Mouse (Mus musculus) liver, adult 2 months (tissue): ENCODE measurements around the gene Arfip1. TPM values are rescaled to one million over a fixed set of nuclear protein-coding genes. Genes with fewer than 3 reads are reported as not detected.
A peak's percentile ranks its signal among the peaks of the same experiment; 100 is the strongest.

Source experiments
- DNase-seq: peaks from one replicate; pipeline ENCODE4 v3.0.0-alpha.2; 2011; ENCODE audit warnings: low read depth, low spot score; ENCODE audit errors: extremely low read depth
- H3K27ac ChIP-seq: fragments of 200-500 bp; replicated peaks from 2 replicates; pipeline ENCODE4 v1.5.1; 2012; ENCODE audit warnings: low read depth, mild to moderate bottlenecking, control low read depth, inconsistent platforms, low read length; ENCODE audit not compliant: insufficient read depth
- H3K27me3 ChIP-seq: fragments of 200-500 bp; 2 replicates; pipeline ENCODE4 v1.6.1; 2012; ENCODE audit warnings: mild to moderate bottlenecking, moderate library complexity, low read length, inconsistent platforms; ENCODE audit not compliant: control insufficient read depth, insufficient read depth
- H3K36me3 ChIP-seq: fragments of 200-500 bp; 2 replicates; pipeline ENCODE4 v1.6.1; 2012; ENCODE audit warnings: low read length, inconsistent platforms; ENCODE audit not compliant: control insufficient read depth, insufficient read depth
- H3K4me1 ChIP-seq: fragments of 200-500 bp; 2 replicates; pipeline ENCODE4 v1.6.1; 2011; ENCODE audit warnings: low read length; ENCODE audit not compliant: control insufficient read depth, insufficient read depth
- H3K4me3 ChIP-seq: fragments of 200-500 bp; 2 replicates; pipeline ENCODE4 v1.5.1; 2011; ENCODE audit warnings: low read depth, mild to moderate bottlenecking, control low read depth, low read length, moderate library complexity; ENCODE audit not compliant: insufficient read depth
- H3K79me2 ChIP-seq: fragments of 200-500 bp; 2 replicates; pipeline ENCODE4 v1.6.1; 2012; ENCODE audit warnings: inconsistent platforms, mild to moderate bottlenecking, low read length, moderate library complexity; ENCODE audit not compliant: control insufficient read depth, insufficient read depth
- H3K9ac ChIP-seq: fragments of 200-500 bp; 2 replicates; pipeline ENCODE4 v1.6.1; 2012; ENCODE audit warnings: low read depth, mild to moderate bottlenecking, control low read depth, inconsistent platforms, low read length
- CTCF ChIP-seq: fragments of 200-500 bp; IDR thresholded peaks from 2 replicates; pipeline ENCODE4 v1.5.1; 2011; ENCODE audit warnings: low read depth, low read length, control low read depth
- POLR2A ChIP-seq: fragments of 200-500 bp; IDR thresholded peaks from 2 replicates; pipeline ENCODE4 v1.6.1; 2011; ENCODE audit warnings: low read length, control low read depth; ENCODE audit not compliant: insufficient read depth; ENCODE audit errors: extremely low read depth
- WGBS: fragments of 180-500 bp; shearing (Covaris S2); methylation state at CpG from one replicate; pipeline ENCODE4 v1.1.7; 2018; 5-methylcytosine and 5-hydroxymethylcytosine counted together
- polyA plus RNA-seq: library from polyadenylated mRNA; depleted of rRNA; stranded (reverse); fragments of >200 nt; gene quantifications from 2 replicates; pipeline ENCODE4 v1.2.3, GENCODE M21; 2012
- total RNA-seq: library from RNA; depleted of rRNA; stranded (reverse); fragments of >200 nt; gene quantifications from 2 replicates; pipeline ENCODE4 v1.2.3, GENCODE M21; 2014

Gene Arfip1
- total and polyA plus RNA-seq, 2 experiments: 4.7 to 21.4 TPM

DNA sequence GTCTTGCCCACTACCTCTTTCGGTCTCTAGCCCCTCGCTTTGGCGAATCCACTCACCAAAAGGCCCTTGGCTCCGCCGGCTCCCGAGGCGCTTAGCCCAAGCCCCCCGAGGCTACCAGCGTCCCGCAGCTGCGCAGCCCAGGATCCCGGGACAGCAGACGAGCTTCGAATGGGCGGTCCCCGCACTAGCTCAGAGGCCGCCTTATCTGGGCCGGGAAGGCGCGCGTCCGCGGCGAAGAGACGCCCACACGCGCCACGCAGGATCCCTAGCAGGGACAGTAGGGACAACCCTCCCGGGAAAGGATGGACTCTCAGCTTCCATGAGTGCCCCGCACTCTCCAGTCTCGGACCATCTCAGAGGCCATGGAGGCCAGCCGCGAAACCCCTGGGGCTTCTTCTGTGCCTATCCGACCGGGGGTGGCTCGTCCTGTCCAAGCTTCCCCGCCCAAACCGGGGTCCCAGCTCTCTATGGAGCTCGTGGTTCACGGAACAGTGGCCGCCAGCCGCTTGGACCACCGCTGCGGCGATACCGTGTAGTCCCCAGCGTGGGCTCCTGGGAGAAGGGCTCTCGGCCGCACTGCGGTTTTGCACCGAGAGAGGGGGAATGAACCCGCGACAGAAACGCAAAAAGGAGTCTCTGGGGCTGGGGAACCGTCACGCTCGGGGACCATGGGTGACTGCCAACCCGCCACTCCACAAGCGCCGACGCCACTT, 103.0 kb downstream of the Arfip1 start:
- peaks cover 10% of the 10 kb centered on the region; the same call in 1 of the 2 replicates for H3K27me3 ChIP-seq
- peak overlapping the region; percentile 48; the same call in 1 of the 2 replicates for H3K9ac ChIP-seq
- peak overlapping the region; percentile 57 for H3K4me3 ChIP-seq
- no peak overlapping the region for H3K27ac ChIP-seq
- 2% methylated on average over 61 of the region's 61 CpGs for WGBS
- H3K36me3 ChIP-seq: no peaks in the 10 kb centered on the region
- no peaks in the 10 kb centered on the region for H3K79me2 ChIP-seq
- TF ChIP-seq CTCF (no peak), POLR2A (no peak)
- no peaks in the 10 kb centered on the region for H3K4me1 ChIP-seq
- DNase-seq: no peak

DNA sequence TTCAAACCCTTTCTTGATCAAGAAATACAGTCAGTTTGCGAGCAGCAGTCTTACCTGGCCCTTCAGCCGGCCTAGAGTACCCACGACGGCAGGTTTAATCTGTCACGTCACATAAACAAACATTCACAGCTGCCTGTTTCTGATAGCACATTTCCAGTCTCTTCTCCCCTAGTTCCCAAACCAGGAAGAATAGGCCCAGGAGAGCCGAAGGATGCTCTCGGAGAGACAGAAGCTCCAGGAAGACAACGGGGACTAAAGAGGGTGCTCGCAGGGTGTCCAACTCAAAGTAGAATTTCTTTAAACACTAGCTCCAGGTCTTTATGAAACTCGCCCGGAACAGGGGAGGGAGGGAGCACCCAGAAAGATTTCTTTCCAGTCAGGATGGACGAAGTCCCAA, 103.5 kb downstream of the Arfip1 start:
- Histone ChIP-seq H3K9ac (no peak overlapping the region), H3K27ac (no peak overlapping the region), H3K36me3 (no peaks in the 10 kb centered on the region), H3K27me3 (peaks cover 10% of the 10 kb centered on the region; the same call in 1 of the 2 replicates), H3K4me3 (peak overlapping the region; percentile 57; the same call in 1 of the 2 replicates), H3K4me1 (no peaks in the 10 kb centered on the region), H3K79me2 (no peaks in the 10 kb centered on the region)
- TF ChIP-seq CTCF: no peak
- TF ChIP-seq POLR2A: no peak
- DNase-seq: no peak
- 14% methylated on average over 12 of the region's 12 CpGs for WGBS

DNA sequence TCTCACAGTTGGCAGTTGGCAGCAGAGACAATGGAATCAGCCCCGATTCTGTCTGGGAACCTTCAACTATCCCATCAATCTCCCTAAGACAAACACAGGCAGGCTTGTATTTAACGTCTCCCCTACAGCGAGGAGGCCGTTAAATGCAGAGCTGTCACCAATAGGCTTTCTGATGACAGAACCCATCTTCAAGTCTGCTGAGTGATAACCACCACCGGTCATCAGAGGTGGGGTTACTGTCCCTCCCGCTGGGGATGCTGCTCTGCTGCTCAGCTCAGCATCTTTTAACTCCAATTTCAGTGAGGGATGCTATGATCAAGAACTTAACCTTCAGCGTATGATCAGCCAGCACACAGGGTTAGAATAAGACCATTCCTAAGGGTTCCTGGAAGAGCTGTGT, 104.2 kb downstream of the Arfip1 start:
- no peak for TF ChIP-seq CTCF
- no peak for TF ChIP-seq POLR2A
- no peak overlapping the region for H3K27ac ChIP-seq
- H3K79me2 ChIP-seq: no peaks in the 10 kb centered on the region
- no peak for DNase-seq
- no peaks in the 10 kb centered on the region for H3K36me3 ChIP-seq
- H3K4me3 ChIP-seq: no peak overlapping the region
- WGBS: 24% methylated on average over 7 of the region's 7 CpGs
- H3K4me1 ChIP-seq: no peaks in the 10 kb centered on the region
- no peak overlapping the region for H3K9ac ChIP-seq
- H3K27me3 ChIP-seq: peaks cover 10% of the 10 kb centered on the region; the same call in 1 of the 2 replicates

DNA sequence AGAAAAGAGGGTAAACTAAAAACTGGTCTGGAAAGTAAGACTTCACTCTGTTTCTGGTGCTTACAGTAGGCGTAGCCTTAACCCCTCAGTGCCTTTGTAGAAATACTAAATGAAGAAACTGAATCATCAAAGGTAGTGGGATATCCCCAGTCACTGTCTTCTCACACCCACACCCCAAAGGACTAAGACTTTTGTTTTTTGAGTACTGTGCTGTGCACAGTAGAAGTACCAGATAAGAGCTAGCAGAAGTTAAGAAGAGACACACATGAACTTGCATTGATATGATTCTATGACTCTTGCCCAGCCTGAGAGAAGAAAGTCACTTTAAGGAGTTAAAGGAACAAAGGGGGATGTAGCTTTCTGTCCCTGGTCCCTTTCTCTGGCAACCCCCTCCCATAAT, 104.9 kb downstream of the Arfip1 start:
- no peaks in the 10 kb centered on the region for H3K79me2 ChIP-seq
- no peak for DNase-seq
- TF ChIP-seq CTCF (no peak), POLR2A (no peak)
- no peak overlapping the region for H3K4me3 ChIP-seq
- no peaks in the 10 kb centered on the region for H3K4me1 ChIP-seq
- no peak overlapping the region for H3K9ac ChIP-seq
- no peak overlapping the region for H3K27ac ChIP-seq
- H3K36me3 ChIP-seq: no peaks in the 10 kb centered on the region
- WGBS: 100% methylated on average over 1 of the region's 1 CpGs
- H3K27me3 ChIP-seq: peaks cover 10% of the 10 kb centered on the region; the same call in 1 of the 2 replicates

DNA sequence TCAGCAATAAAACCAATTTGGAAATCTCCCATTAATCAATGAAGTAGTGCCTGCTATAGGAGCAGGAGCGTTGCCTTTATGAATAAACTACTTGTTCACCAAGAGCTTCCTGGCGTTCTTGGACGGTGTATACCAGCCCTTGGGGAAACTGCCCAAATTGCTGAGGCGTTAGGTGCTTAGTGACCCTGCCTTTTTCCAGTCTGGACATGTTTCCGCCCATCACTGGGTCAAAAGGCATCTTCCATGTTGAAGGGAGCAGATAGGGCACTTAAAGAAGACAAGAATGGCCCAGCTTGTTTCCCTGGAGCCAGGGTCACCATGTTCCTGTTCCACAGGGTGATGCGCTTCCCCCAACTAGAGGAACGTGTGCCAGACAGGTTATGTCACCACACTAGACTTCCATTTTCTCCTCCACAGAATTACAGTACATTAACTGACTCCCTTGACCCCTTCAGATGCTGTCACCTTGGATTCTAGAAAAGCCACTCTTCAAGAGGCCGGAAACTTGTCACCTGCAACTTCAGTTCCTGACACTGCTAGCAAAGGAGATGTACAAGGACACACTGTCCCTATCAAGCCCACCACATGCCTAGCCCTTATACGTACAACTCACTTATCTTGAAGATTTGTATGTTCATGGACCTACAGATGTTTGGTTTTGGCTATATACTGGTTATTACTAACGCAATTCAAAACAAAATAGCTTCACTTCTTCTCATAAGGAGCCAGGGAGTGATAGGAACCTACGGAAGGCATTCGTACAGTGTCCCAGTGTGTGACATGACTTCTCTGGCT, 107.2 kb downstream of the Arfip1 start:
- Histone ChIP-seq H3K9ac (no peak overlapping the region), H3K27me3 (peaks cover 7% of the 10 kb centered on the region; the same call in 1 of the 2 replicates), H3K36me3 (no peaks in the 10 kb centered on the region), H3K4me1 (no peaks in the 10 kb centered on the region), H3K27ac (no peak overlapping the region), H3K79me2 (no peaks in the 10 kb centered on the region), H3K4me3 (no peak overlapping the region)
- no peak for DNase-seq
- no peak for TF ChIP-seq CTCF
- no peak for TF ChIP-seq POLR2A
- 91% methylated on average over 12 of the region's 12 CpGs for WGBS

DNA sequence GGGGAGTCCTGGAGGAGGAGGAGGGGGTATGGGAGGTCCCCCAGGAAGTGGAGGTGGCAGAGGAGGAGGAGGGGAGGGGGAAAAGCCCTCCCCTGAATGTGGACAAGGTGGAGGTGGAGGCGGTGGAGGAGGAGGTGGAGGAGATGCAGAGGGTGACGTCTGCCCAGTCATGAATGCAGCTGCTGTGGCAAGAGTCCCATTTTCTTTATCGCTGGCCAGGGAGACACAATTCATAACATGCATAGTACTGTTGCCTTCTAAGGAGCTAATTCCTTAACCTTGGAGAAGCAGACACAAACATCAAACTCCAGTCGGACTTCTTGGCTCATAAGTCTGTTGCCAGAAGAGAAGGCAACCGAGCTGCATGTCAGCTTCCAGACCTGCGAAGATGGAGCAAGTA, 108.0 kb downstream of the Arfip1 start:
- DNase-seq: no peak
- no peak overlapping the region for H3K27ac ChIP-seq
- H3K36me3 ChIP-seq: no peaks in the 10 kb centered on the region
- no peak overlapping the region for H3K9ac ChIP-seq
- no peak overlapping the region for H3K4me3 ChIP-seq
- TF ChIP-seq CTCF (no peak), POLR2A (no peak)
- WGBS: 91% methylated on average over 6 of the region's 6 CpGs
- no peaks in the 10 kb centered on the region for H3K4me1 ChIP-seq
- no peaks in the 10 kb centered on the region for H3K79me2 ChIP-seq
- H3K27me3 ChIP-seq: peaks cover 4% of the 10 kb centered on the region; the same call in 1 of the 2 replicates
